Mouse (Mus musculus) cortical plate, adult 2 months (tissue): ENCODE data around the gene Ldah.

Source experiments
- CTCF ChIP-seq: fragments of 200-500 bp; IDR thresholded peaks from 2 replicates; pipeline ENCODE4 v1.5.1; 2011; ENCODE audit warnings: mild to moderate bottlenecking, control low read depth, low read length; ENCODE audit not compliant: insufficient read depth; ENCODE audit errors: extremely low read depth
- POLR2A ChIP-seq: fragments of 200-500 bp; IDR thresholded peaks from 2 replicates; pipeline ENCODE4 v1.6.1; 2011; ENCODE audit warnings: mild to moderate bottlenecking, low read length, control low read depth; ENCODE audit not compliant: insufficient read depth; ENCODE audit errors: extremely low read depth

DNA sequence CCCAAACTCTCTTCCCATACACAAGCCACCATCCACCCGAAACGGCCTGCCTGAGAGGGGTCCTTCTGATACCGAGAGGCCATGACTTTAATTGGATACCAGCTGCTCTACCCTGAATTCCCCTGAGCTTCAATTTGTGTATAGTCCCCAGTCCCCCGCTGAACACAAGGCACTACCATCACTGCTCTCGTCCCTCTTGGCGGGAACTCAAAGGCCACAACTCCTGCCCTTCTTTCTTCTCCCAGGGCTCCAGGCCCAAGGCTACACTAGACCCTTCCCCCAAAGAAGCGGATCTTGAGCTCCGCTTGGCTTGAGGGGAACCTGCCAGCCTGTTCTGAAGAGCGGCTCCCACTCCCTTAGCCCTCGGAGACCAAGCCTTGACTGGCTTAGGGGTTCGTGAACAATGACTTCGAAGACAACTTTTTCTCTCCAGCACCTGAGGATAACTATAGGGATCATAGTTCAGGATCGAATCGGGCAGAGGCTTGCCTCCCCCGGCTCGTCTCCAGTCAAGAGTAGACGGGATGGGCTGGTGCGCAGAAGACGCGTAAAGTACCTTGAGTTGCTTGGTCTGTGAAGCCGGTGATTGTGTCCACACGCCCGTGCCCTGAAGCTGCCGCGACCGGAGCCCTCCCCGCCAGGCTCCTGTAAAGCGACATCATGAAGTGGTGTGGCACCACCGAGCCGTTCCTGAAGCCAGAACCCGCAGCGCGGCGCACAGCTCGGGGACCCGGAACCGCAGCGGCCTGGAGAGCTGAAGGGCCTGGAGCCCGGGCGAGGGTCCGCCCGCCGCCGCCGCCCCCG is 93.3 kb downstream of the Ldah start:
- TF ChIP-seq POLR2A, result no peak
- TF ChIP-seq CTCF, result no peak
